In genomic region chr8:64399554-64399953, GRCm38 (mm10) we compare ENCODE assay signal across 15 mouse cellular contexts.
"Had no signal": no experiment of that assay in that cellular context is flagged by ENCODE, and none has a peak within 500 bp of the region (broad histone marks: within the 10 kb centered on the region; RNA-seq: fewer than 3 reads in every experiment).

No protein-coding gene starts in this region.

- DNase-seq: retina, postnatal 1 day; right cerebral cortex, adult 18-20 months; right cerebral cortex, postnatal 14 days; right cerebral cortex, postnatal 25 days; right cerebral cortex, postnatal 4 days; spleen, adult 18-20 months; thymus, adult 18-20 months; thymus, adult 2 months; thymus, postnatal 14 days; thymus, postnatal 25 days; thymus, postnatal 36 days; thymus, postnatal 4 days had no signal

- H3K27ac ChIP-seq: neural tube, embryonic 15.5 days; stomach, embryonic 15.5 days; stomach, postnatal 0 days had no signal

- H3K9ac ChIP-seq: neural tube, embryonic 15.5 days; stomach, embryonic 15.5 days had no signal

- H3K4me3 ChIP-seq: neural tube, embryonic 15.5 days; stomach, embryonic 15.5 days had no signal

- H3K36me3 ChIP-seq: neural tube, embryonic 15.5 days; stomach, embryonic 15.5 days had no signal

- H3K4me1 ChIP-seq: neural tube, embryonic 15.5 days; stomach, embryonic 15.5 days had no signal

- H3K9me3 ChIP-seq: neural tube, embryonic 15.5 days; stomach, embryonic 15.5 days had no signal
